Mouse (Mus musculus) left cerebral cortex, adult 2 months (tissue): ENCODE measurements around the gene Hist1h2bc. TPM values are rescaled to one million over a fixed set of nuclear protein-coding genes. Genes with fewer than 3 reads are reported as not detected.

Experiments
- DNase-seq, 2 experiments: peaks; one replicate each; pipeline ENCODE4 v3.0.0; 2021 to 2022; ENCODE audit warnings: low spot score in 2 of 2, mixed read lengths in 1 of 2; ENCODE audit errors: extremely low spot score in 1 of 2
- H3K27ac ChIP-seq: fragments of 200-600 bp; 2 replicates; pipeline ENCODE4 v1.8.1; 2022
- H3K4me3 ChIP-seq: fragments of 200-600 bp; 2 replicates; pipeline ENCODE4 v1.8.1; 2022
- CTCF ChIP-seq: fragments of 200-600 bp; IDR thresholded peaks from 2 replicates; pipeline ENCODE4 v1.8.1; 2022; ENCODE audit warnings: antibody characterized with exemption, mild to moderate bottlenecking, moderate library complexity
- intact Hi-C: fragments of 180-260 bp; cut with DNase I; formaldehyde crosslinking; loops from one replicate; pipeline ENCODE4 v1.15.1; 2025
- total RNA-seq, 2 experiments: library from RNA; stranded (reverse); gene quantifications; 2 replicates each; pipeline ENCODE4 v1.2.3; 2021

The Hist1h2bc gene
- total RNA-seq, 2 experiments from 2014 or later, result 27.0 to 29.1 TPM

DNA sequence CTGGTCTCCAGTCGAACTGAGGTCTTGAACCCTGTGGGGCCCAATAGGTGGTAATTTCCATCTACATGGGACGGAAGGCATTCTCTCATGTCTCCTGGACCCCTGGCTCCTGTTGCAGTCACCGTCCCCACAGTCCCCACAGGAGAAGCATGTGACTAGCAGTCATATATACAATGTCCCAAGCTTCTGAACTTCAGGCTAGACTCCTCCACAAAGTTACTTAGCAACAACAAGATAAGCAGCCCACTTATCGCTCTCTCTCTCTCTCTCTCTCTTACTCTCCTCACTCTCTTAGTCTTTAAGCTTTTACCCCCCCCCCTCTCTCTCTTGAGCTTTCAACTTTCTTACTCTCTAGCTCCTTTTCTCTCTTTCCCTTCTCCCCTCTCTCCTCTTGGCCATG, 40.2 kb downstream of the Hist1h2bc start:
- intact Hi-C loops, result no loop called here
- TF ChIP-seq CTCF, result no peak
- Histone ChIP-seq H3K27ac (no peak overlapping the region), H3K4me3 (no peak overlapping the region)
- no peak for DNase-seq

DNA sequence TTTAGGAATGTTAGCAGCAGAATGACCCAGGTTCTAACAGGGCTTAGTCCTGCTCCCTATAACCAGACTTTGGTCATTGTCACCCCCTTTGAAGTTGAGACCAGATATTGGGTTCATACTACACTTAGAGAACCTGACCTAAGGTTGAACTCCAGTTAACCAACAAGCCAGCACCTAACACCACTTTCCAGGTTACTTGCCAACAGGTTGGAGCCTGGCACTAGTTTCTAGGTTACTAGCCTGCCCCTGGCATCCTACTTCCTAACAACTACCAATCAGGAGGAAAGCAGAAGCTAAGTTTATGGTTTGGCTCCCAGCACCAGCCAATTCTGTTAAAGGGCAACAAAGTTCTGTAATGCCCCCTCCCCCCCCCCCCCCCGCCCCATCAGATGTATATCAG, 41.2 kb downstream of the Hist1h2bc start:
- intact Hi-C loops, result no loop called here
- TF ChIP-seq CTCF, result no peak
- no peak overlapping the region for H3K27ac ChIP-seq
- H3K4me3 ChIP-seq, result no peak overlapping the region
- DNase-seq, result no peak

DNA sequence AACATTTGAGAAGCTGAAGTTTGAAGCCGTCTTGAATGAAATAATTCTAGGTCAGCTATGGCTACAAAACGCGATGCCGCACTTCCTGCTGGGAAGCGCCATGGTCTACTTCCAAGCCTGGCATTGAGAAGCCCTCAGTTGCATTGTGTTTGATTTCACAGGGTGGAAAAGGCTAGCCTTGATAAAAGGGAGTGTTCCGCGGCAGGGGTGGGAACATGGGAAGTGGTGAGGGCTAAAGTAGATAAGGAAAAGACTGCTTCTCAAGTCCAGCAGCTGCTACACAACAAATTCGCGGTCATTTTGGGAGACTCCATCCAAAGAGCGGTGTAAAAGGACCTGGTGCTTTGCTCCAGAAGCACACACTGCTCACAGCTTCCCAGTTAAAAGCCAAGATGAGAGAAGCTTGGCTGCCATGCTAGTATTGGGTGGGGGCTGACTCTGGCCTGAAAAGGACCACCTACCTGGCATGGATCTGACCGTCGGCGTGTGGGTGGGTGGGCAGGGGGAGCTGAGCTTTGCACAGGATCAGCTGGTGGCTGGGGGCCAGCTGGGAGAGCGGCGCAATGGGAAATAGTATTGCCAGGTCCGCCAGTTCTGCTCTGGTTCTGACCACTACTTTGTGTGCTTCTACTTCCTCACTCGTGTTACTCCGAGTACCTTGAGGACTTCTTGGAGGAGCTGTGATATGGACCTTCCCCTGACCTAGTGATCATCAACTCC, 44.6 kb downstream of the Hist1h2bc start:
- Histone ChIP-seq H3K4me3 (no peak overlapping the region), H3K27ac (no peak overlapping the region)
- TF ChIP-seq CTCF, result no peak
- intact Hi-C loops, result no loop called here
- no peak for DNase-seq

DNA sequence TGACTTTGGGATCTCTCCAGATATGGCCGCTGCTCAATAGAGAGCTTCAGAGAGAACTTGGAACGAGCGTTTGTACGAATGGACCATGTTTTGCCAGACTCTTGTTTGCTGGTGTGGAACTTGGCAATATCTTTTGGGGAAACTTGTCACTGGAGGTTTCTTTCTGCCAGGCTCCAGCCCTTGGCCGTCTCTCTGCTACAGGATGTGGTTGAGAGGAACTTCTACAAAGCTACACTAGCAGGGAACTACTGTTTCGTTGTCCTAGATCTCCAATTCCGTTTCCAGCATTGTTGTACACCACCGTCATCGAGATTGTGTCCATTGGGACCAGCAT, 45.2 kb downstream of the Hist1h2bc start:
- DNase-seq, result no peak
- intact Hi-C loops, result no loop called here
- TF ChIP-seq CTCF, result no peak

DNA sequence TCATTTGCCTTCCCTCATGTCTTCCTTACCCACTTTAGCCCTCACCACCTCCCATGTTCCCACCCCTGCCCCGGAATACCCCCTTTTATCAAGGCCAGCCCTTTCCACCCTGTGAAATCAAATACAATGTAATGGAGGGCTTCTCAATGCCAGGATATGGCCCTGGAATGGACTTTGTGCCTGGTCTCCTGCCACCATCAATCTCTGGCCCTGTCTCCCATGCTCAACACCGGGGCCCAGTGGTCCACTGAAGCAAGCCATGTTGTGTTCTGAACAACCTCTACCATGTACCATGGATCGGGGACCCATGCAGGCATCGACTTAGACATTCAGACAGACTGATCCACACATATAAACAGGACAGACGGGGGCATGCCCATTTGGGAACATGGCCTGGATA, 45.7 kb downstream of the Hist1h2bc start:
- no peak overlapping the region for H3K27ac ChIP-seq
- intact Hi-C loops, result no loop called here
- TF ChIP-seq CTCF, result no peak

More for the DNA sequence above, 45.2 kb downstream of the Hist1h2bc start:
- Histone ChIP-seq H3K4me3 (no peak overlapping the region), H3K27ac (no peak overlapping the region)

DNA sequence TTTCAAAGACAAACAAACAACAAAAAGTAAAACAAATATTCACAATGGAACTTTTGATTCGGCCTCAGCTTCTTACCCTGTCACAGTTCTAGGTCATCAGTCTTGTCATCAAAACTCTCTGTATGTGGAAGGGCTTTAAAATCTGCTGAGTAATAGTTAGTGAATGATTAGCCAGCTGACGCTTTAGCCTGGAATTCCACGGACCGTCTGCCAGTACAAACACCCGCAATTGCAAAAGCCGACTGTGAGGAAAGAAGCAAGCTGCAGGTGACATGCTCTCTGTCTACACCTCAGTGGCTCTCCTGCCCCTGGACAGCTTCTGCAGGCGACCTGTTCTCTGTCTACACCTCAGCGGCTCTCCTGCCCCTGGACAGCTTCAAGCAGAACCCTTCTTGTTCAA, 46.5 kb downstream of the Hist1h2bc start:
- H3K4me3 ChIP-seq, result no peak overlapping the region
- intact Hi-C loops, result no loop called here
- TF ChIP-seq CTCF, result no peak
- H3K27ac ChIP-seq, result no peak overlapping the region
- no peak for DNase-seq

More for the DNA sequence above, 45.7 kb downstream of the Hist1h2bc start:
- H3K4me3 ChIP-seq, result no peak overlapping the region
- DNase-seq, result no peak

DNA sequence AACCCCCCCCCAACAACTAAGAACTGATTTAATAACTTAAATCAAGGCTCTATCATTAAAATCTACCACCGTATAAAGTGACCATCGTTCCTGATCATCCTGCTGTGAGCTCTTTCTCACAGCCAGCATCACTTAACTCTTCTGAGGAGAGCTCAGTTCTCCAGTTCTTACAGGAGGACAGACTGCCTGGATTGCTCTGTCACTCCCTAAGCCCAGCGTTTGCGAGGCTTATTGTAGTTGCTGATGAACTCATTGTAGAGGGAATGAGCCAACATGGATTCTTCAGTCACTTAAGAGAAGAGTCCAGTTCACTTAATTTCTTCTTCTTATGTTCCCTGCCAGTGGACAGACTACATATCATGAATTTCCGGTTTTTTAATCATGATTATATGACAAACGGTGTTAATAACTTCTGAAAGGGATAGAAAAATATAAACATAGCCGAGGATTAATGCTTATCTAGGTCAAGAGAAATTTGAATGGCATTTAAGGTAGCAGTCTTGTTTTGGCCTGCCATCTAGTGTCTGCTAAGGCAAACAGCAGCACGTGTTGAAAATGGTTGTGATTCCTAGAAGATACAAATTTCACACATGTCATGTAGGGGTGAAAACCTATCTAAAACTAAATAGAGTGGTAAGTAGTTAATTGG, 48.3 kb downstream of the Hist1h2bc start:
- DNase-seq, result no peak
- H3K4me3 ChIP-seq, result no peak overlapping the region
- TF ChIP-seq CTCF, result peak; percentile 86
- intact Hi-C loops, result loop anchor here (1.0 kb wide), 1 partner anchor 31 kb away; no protein-coding TSS in a partner anchor
- no peak overlapping the region for H3K27ac ChIP-seq

DNA sequence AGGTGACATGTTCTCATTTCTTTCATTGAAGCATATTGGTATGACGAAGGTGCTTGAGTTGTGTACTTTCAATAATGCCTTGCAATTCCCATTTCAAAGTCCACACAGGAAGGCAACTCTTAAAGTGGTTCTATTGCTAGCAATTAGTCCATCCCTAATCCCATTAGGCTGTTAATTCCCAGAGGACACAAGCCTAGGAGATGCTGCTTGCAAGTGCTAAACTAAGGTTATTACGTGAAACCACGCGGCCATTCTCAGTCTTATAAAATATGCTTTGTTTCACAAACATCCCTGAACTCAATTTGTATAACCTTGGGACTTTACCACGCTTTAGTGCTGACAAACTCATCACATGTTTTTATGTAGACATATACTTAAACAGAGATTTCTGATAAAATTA, 53.1 kb downstream of the Hist1h2bc start:
- intact Hi-C loops, result loop anchor here (5.0 kb wide), 2 partner anchors 115 to 1695 kb away; partner anchors contain the start of genes Hist1h1e, Hist1h2ag, Hist1h2be and Hist1h2bj
- TF ChIP-seq CTCF, result no peak
- DNase-seq, result no peak
- H3K27ac ChIP-seq, result no peak overlapping the region
- no peak overlapping the region for H3K4me3 ChIP-seq

DNA sequence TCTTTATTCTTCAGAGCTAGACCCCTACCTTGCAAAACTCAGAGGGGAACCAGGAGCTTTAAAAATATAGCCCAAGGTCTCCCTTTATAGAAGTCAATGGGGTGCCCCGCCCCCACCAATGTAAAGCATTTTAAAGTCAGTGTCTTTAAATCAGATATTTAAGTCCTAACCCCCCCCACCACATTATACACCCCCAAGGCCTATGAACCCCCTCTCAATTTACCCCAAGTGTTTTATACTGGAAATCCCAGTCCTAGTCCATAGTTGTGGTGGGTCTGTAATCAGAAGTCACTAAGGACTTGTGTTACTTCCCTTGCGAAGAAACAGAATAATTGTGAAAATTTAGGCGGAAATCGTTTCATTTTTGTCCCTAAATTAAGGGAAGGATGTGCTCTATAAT, 54.0 kb downstream of the Hist1h2bc start:
- intact Hi-C loops, result loop anchor here (5.0 kb wide), 2 partner anchors 116 to 1696 kb away; partner anchors contain the start of genes Hist1h1e, Hist1h2ag, Hist1h2be and Hist1h2bj
- DNase-seq, result no peak
- Histone ChIP-seq H3K4me3 (peak overlapping the region; percentile 83), H3K27ac (peak overlapping the region; percentile 93)
- no peak for TF ChIP-seq CTCF

DNA sequence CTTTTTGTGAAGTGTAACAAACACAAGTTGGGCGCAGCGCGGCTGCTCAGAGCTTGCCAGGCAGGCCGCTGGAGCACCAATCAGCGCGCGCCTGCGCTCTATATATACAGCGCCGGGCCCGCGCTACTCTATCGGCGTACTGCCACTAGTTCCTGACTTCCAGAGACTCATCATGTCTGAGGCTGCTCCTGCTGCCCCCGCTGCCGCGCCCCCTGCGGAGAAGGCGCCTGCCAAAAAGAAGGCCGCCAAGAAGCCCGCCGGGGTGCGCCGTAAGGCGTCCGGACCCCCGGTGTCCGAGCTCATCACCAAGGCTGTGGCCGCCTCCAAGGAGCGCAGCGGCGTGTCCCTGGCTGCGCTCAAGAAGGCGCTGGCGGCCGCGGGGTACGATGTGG, 54.7 kb downstream of the Hist1h2bc start, which contains the start of gene Hist1h1c:
Gene Hist1h1c, plus strand, starts transcription at position 132 of the 392 bp plus-strand sequence.
- intact Hi-C loops, result loop anchor here (5.0 kb wide), 2 partner anchors 116 to 1696 kb away; partner anchors contain the start of genes Hist1h1e, Hist1h2ag, Hist1h2be and Hist1h2bj
- TF ChIP-seq CTCF, result no peak; the same call in 1 of the 2 replicates

DNA sequence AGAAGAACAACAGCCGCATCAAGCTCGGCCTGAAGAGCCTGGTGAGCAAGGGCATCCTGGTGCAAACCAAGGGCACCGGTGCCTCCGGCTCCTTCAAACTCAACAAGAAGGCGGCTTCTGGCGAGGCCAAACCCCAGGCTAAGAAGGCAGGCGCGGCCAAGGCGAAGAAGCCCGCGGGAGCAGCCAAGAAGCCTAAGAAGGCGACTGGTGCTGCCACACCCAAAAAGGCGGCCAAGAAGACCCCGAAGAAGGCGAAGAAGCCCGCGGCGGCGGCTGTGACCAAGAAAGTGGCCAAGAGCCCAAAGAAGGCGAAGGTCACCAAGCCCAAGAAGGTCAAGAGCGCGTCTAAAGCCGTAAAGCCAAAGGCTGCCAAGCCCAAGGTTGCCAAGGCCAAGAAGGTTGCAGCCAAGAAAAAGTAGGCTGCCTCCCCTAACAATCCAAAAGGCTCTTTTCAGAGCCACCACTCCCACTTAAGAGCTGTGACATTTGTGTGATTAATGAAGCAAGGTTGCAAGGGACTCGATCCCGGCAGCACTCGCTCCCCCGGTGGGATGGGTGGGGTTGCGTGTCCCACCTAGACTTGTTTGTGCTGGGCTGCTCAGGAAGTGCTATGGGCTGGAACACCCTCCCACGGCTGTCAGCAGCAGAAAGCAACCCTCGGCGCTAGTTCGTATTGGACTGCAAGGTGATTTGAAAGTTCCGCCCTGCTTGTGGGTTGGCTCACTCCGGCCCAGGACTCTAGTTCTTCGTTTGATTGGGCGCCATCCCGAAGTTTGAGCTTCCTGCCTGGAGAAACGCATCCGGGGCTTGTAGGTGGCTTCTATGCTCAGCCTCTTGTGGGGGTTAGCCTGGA, 55.3 kb downstream of the Hist1h2bc start:
- Histone ChIP-seq H3K4me3 (peak overlapping the region; percentile 83), H3K27ac (peak overlapping the region; percentile 93)
- intact Hi-C loops, result loop anchor here (5.0 kb wide), 2 partner anchors 117 to 1697 kb away; partner anchors contain the start of genes Hist1h1e, Hist1h2ag, Hist1h2be and Hist1h2bj
- peak; percentile 87 to 92 for DNase-seq
- TF ChIP-seq CTCF, result no peak; the same call in 1 of the 2 replicates

More for the DNA sequence above, 54.7 kb downstream of the Hist1h2bc start, which contains the start of gene Hist1h1c:
- DNase-seq, result peak; percentile 85 to 87
- Histone ChIP-seq H3K27ac (peak within 1 kb of the TSS; percentile 93), H3K4me3 (peak within 1 kb of the TSS; percentile 83)
